Mouse (Mus musculus) myocyte (in vitro differentiated cells): ENCODE measurements around the gene Gm10974. TPM values are rescaled to one million over a fixed set of nuclear protein-coding genes. Genes with fewer than 3 reads are reported as not detected.

ENCODE experiments used
- H3K27me3 ChIP-seq: one replicate; pipeline ENCODE4 v1.6.1; 2011; ENCODE audit not compliant: control insufficient read depth, insufficient read depth, insufficient read length
- H3K36me3 ChIP-seq: one replicate; pipeline ENCODE4 v1.6.1; 2011; ENCODE audit not compliant: control insufficient read depth, insufficient read depth
- H3K4me2 ChIP-seq: one replicate; pipeline ENCODE4 v1.6.1; 2011; ENCODE audit warnings: low read depth, control low read depth
- H3K4me3 ChIP-seq: one replicate; pipeline ENCODE4 v1.5.1; 2011; ENCODE audit warnings: mild to moderate bottlenecking, control low read depth, moderate library complexity
- H3K79me2 ChIP-seq: one replicate; pipeline ENCODE4 v1.6.1; 2011; ENCODE audit not compliant: control insufficient read depth, insufficient read depth
- H3ac ChIP-seq: one replicate; pipeline ENCODE4 v1.6.1; 2011; ENCODE audit not compliant: control insufficient read depth, insufficient read length
- CEBPB ChIP-seq: IDR thresholded peaks from 2 replicates; pipeline ENCODE4 v1.6.1; 2011; ENCODE audit warnings: mild to moderate bottlenecking, moderate library complexity; ENCODE audit not compliant: poor library complexity, insufficient read depth, severe bottlenecking
- E2F4 ChIP-seq: IDR thresholded peaks from one replicate; pipeline ENCODE4 v1.6.1; 2011; ENCODE audit warnings: mild to moderate bottlenecking, control low read depth, moderate library complexity; ENCODE audit not compliant: insufficient read depth
- MAX ChIP-seq: IDR thresholded peaks from one replicate; pipeline ENCODE4 v1.6.1; 2011; ENCODE audit warnings: low read depth, mild to moderate bottlenecking, control low read depth
- MYOD1 ChIP-seq, 3 experiments: IDR thresholded peaks; one replicate each; pipeline ENCODE4 v1.6.1; 2011; ENCODE audit warnings: control low read depth in 2 of 3, low read depth in 2 of 3, mild to moderate bottlenecking in 2 of 3, moderate library complexity in 1 of 3; ENCODE audit not compliant: insufficient read length in 2 of 3, control insufficient read depth in 1 of 3
- MYOG ChIP-seq, 3 experiments: IDR thresholded peaks; one replicate each; pipeline ENCODE4 v1.6.1; 2011; ENCODE audit warnings: control low read depth in 2 of 3, low read depth in 2 of 3, mild to moderate bottlenecking in 2 of 3; ENCODE audit not compliant: insufficient read length in 2 of 3, control insufficient read depth in 1 of 3, insufficient read depth in 1 of 3
- POLR2A ChIP-seq: IDR thresholded peaks from one replicate; pipeline ENCODE4 v1.6.1; 2011; ENCODE audit warnings: low read depth, mild to moderate bottlenecking, control low read depth, moderate library complexity; ENCODE audit not compliant: insufficient read length
- POLR2AphosphoS2 ChIP-seq: IDR thresholded peaks from one replicate; pipeline ENCODE4 v1.6.1; 2011; ENCODE audit warnings: low read depth, control low read depth; ENCODE audit not compliant: insufficient read length
- REST ChIP-seq: IDR thresholded peaks from one replicate; pipeline ENCODE4 v1.6.1; 2011; ENCODE audit warnings: mild to moderate bottlenecking, control low read depth, moderate library complexity; ENCODE audit not compliant: insufficient read depth, insufficient read length
- SRF ChIP-seq: IDR thresholded peaks from one replicate; pipeline ENCODE4 v1.6.1; 2011; ENCODE audit warnings: low read depth; ENCODE audit not compliant: control insufficient read depth, insufficient read length
- TCF12 ChIP-seq: IDR thresholded peaks from one replicate; pipeline ENCODE4 v1.6.1; 2011; ENCODE audit warnings: mild to moderate bottlenecking, control low read depth; ENCODE audit not compliant: poor library complexity, insufficient read depth, severe bottlenecking
- TCF3 ChIP-seq: IDR thresholded peaks from one replicate; pipeline ENCODE4 v1.6.1; 2011; ENCODE audit warnings: low read depth, control low read depth; ENCODE audit not compliant: insufficient read length
- USF1 ChIP-seq: IDR thresholded peaks from one replicate; pipeline ENCODE4 v1.6.1; 2011; ENCODE audit warnings: low read depth, mild to moderate bottlenecking, control low read depth, moderate library complexity
- polyA plus RNA-seq: library from polyadenylated mRNA; unstranded; fragments of >200 nt; fragmentation: generic; extraction: Trizol; gene quantifications from one replicate; pipeline ENCODE4 v1.2.1, GENCODE M21; 2012; ENCODE audit warnings: missing spikeins

Gm10974 gene
- polyA plus RNA-seq, 1 experiment, result not detected

GRCm38 (mm10) chr7:66346959-66347663 is 18.6 kb upstream of the Gm10974 start:
- Histone ChIP-seq H3K36me3 (no peaks in the 10 kb centered on the region), H3K4me3 (no peak overlapping the region), H3K79me2 (peaks cover 46% of the 10 kb centered on the region), H3ac (no peak overlapping the region), H3K27me3 (no peaks in the 10 kb centered on the region), H3K4me2 (no peak overlapping the region)
- no peak for TF ChIP-seq MYOD1 (IDR thresholded peaks at IDR 0.05; ENCODE audit: control insufficient read depth in 1 of 3, insufficient read length in 2 of 3, low read depth in 2 of 3)
- no peak for TF ChIP-seq POLR2A
- no peak for TF ChIP-seq USF1
- TF ChIP-seq TCF3, result no peak
- TF ChIP-seq REST, result no peak
- no peak for TF ChIP-seq TCF12
- no peak for TF ChIP-seq SRF
- no peak for TF ChIP-seq MYOG (IDR thresholded peaks at IDR 0.05; ENCODE audit: control insufficient read depth in 1 of 3, insufficient read depth in 1 of 3, insufficient read length in 2 of 3, low read depth in 2 of 3)
- TF ChIP-seq POLR2AphosphoS2, result no peak
- no peak for TF ChIP-seq E2F4
- TF ChIP-seq CEBPB, result no peak
- no peak for TF ChIP-seq MAX

- no peak overlapping the region for H3K4me3 ChIP-seq
- H3K36me3 ChIP-seq, result no peaks in the 10 kb centered on the region
- H3K79me2 ChIP-seq, result peaks cover 53% of the 10 kb centered on the region
- H3ac ChIP-seq, result no peak overlapping the region
- H3K27me3 ChIP-seq, result no peaks in the 10 kb centered on the region
- TF ChIP-seq MYOG (IDR thresholded peaks at IDR 0.05; ENCODE audit: control insufficient read depth in 1 of 3, insufficient read depth in 1 of 3, insufficient read length in 2 of 3, low read depth in 2 of 3) (no peak), POLR2AphosphoS2 (no peak), E2F4 (no peak), MYOD1 (IDR thresholded peaks at IDR 0.05; ENCODE audit: control insufficient read depth in 1 of 3, insufficient read length in 2 of 3, low read depth in 2 of 3) (no peak), USF1 (no peak), POLR2A (no peak), CEBPB (no peak), TCF12 (no peak), SRF (no peak), MAX (no peak), TCF3 (no peak), REST (no peak)
- no peak overlapping the region for H3K4me2 ChIP-seq
Measured at GRCm38 (mm10) chr7:66348588-66348987, 17.1 kb upstream of the Gm10974 start.

- Histone ChIP-seq H3K27me3 (no peaks in the 10 kb centered on the region), H3K36me3 (no peaks in the 10 kb centered on the region), H3K4me2 (no peak overlapping the region), H3K4me3 (no peak overlapping the region), H3K79me2 (peaks cover 63% of the 10 kb centered on the region), H3ac (no peak overlapping the region)
- no peak for TF ChIP-seq TCF3
- no peak for TF ChIP-seq POLR2A
- no peak for TF ChIP-seq E2F4
- no peak for TF ChIP-seq USF1
- TF ChIP-seq MYOD1 (IDR thresholded peaks at IDR 0.05; ENCODE audit: control insufficient read depth in 1 of 3, insufficient read length in 2 of 3, low read depth in 2 of 3), result no peak
- no peak for TF ChIP-seq CEBPB
- TF ChIP-seq MYOG (IDR thresholded peaks at IDR 0.05; ENCODE audit: control insufficient read depth in 1 of 3, insufficient read depth in 1 of 3, insufficient read length in 2 of 3, low read depth in 2 of 3), result no peak
- no peak for TF ChIP-seq SRF
- no peak for TF ChIP-seq POLR2AphosphoS2
- TF ChIP-seq MAX, result no peak
- no peak for TF ChIP-seq REST
- no peak for TF ChIP-seq TCF12
Measured at GRCm38 (mm10) chr7:66349670-66350069, 16.0 kb upstream of the Gm10974 start.

GRCm38 (mm10) chr7:66351074-66351473 is 14.6 kb upstream of the Gm10974 start:
- no peak overlapping the region for H3ac ChIP-seq
- H3K79me2 ChIP-seq, result peaks cover 68% of the 10 kb centered on the region
- no peak for TF ChIP-seq MYOD1 (IDR thresholded peaks at IDR 0.05; ENCODE audit: control insufficient read depth in 1 of 3, insufficient read length in 2 of 3, low read depth in 2 of 3)
- no peak for TF ChIP-seq TCF3
- no peak overlapping the region for H3K4me2 ChIP-seq
- H3K27me3 ChIP-seq, result no peaks in the 10 kb centered on the region
- H3K36me3 ChIP-seq, result no peaks in the 10 kb centered on the region
- no peak overlapping the region for H3K4me3 ChIP-seq

GRCm38 (mm10) chr7:66354911-66355310 is 10.8 kb upstream of the Gm10974 start:
- no peaks in the 10 kb centered on the region for H3K27me3 ChIP-seq
- no peak for TF ChIP-seq CEBPB
- TF ChIP-seq MYOG (IDR thresholded peaks at IDR 0.05; ENCODE audit: control insufficient read depth in 1 of 3, insufficient read depth in 1 of 3, insufficient read length in 2 of 3, low read depth in 2 of 3), result no peak
- TF ChIP-seq USF1, result no peak
- TF ChIP-seq POLR2A, result no peak
- TF ChIP-seq REST, result no peak
- no peak for TF ChIP-seq SRF
- TF ChIP-seq E2F4, result no peak
- TF ChIP-seq TCF12, result no peak
- TF ChIP-seq TCF3, result no peak
- TF ChIP-seq MAX, result no peak
- H3K36me3 ChIP-seq, result peaks cover 5% of the 10 kb centered on the region
- H3K4me2 ChIP-seq, result no peak overlapping the region
- no peak overlapping the region for H3K4me3 ChIP-seq
- H3ac ChIP-seq, result no peak overlapping the region
- H3K79me2 ChIP-seq, result peaks cover 72% of the 10 kb centered on the region
